Mouse (Mus musculus): ENCODE data around the gene Gm10670. TPM values are rescaled to one million over a fixed set of nuclear protein-coding genes. Genes with fewer than 3 reads are reported as not detected.
"Not testable (repeated sequence)": the region's sequence is repeated elsewhere in the genome, so short reads cannot be mapped to it uniquely, and the experiment has no call there.

Gm10670 gene
- polyA plus RNA-seq (2015; fragmentation: Nextera tagmentation; extraction: Ambion mirVana), result not detected in 2 replicates

DNA sequence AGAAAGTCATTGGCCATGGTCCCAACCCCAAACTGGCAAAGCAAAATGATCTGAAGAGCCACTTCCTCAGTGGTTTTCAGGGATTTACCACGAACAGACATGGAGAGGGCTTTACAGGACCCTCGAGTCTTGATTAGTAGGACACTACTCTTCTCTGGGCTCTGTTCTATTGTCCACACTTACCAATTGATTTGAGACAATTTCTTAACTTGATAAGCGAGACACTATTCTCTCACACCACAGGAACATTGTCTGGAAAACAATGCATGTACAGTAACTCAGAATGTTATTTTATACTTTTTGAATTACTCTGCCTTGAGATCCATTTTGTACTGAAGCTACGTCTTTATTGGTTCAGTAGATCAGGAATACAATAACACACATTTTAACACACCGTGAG lies at the start of gene Gm10670:
Gene Gm10670 (minus strand): TSS at position 101 of the 400 bp plus-strand sequence.
- no CpG with 5 or more reads among the region's 5 CpGs for WGBS
- not testable (repeated sequence) for H3K36me3 ChIP-seq; ATAC-seq (ENCODE audit: low FRiP score)

DNA sequence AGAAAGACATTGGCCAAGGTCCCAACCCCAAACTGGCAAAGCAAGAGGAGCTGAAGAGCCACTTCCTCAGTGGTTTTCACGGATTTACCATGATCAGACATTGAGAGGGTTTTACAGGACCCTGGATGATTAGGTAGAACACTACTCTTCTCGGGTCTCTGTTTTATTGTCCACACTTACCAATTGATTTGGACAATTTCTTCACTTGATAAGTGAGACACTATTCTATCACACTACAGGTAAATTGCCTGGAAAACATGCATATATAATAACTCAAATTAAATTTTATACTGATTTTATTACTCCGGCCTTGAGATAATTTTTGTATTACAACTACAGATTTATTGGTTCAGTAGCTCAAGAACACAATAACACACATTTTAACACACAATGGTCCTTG lies 35.7 kb upstream of the Gm10670 start, which contains the start of gene Vmn1r103:
Gene Vmn1r103 (minus strand): TSS at position 101 of the 400 bp plus-strand sequence.
- not testable (repeated sequence) for H3K27me3 ChIP-seq (replicated peaks); ATAC-seq (ENCODE audit: low FRiP score); H3K4me3 ChIP-seq (replicated peaks); H3K4me1 ChIP-seq; H3K9me3 ChIP-seq (replicated peaks); H3K9ac ChIP-seq (replicated peaks); H3K27ac ChIP-seq (replicated peaks); H3K4me2 ChIP-seq; H3K36me3 ChIP-seq
- no CpG with 5 or more reads among the region's 3 CpGs for WGBS

More for the DNA sequence above, at the start of gene Gm10670:
- not testable (repeated sequence) for H3K27ac ChIP-seq (replicated peaks); H3K4me1 ChIP-seq; H3K9ac ChIP-seq (replicated peaks); H3K9me3 ChIP-seq (replicated peaks); H3K4me2 ChIP-seq; H3K27me3 ChIP-seq (replicated peaks); H3K4me3 ChIP-seq (replicated peaks)

DNA sequence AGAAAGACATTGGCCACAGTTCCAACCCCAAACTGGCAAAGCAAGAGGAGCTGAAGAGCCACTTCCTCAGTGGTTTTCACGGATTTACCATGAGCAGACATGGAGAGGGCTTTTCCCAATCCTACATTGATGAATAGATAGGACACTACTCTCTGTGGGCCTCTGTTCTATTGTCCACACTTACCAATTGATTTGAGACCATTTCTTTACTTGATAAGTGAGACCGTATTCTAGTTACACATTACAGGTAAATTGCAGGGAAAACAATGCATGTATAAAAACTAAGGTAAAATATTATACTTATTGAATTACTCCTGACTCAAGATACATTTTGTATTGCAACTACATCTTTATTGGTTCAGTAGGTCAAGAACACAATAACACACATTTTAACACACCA lies 32.2 kb downstream of the Gm10670 start, which contains the start of gene Vmn1r101:
Gene Vmn1r101 (minus strand): TSS at position 101 of the 400 bp plus-strand sequence.
- not testable (repeated sequence) for H3K9ac ChIP-seq (replicated peaks); H3K27ac ChIP-seq (replicated peaks); ATAC-seq (ENCODE audit: low FRiP score); H3K4me3 ChIP-seq (replicated peaks); H3K36me3 ChIP-seq; H3K27me3 ChIP-seq (replicated peaks); H3K9me3 ChIP-seq (replicated peaks); H3K4me1 ChIP-seq; H3K4me2 ChIP-seq
- no CpG with 5 or more reads among the region's 2 CpGs for WGBS

Other genes with a start within 250 kb of the Gm10670 start
- gene Gm4498, start 241.1 kb downstream of the Gm10670 start, polyA plus RNA-seq (2015; fragmentation: Nextera tagmentation; extraction: Ambion mirVana), result not detected in 2 replicates
- not detected in 2 replicates for gene Gm5890, start 212.1 kb downstream of the Gm10670 start, polyA plus RNA-seq (2015; fragmentation: Nextera tagmentation; extraction: Ambion mirVana)
- gene Gm4133, start 140.9 kb downstream of the Gm10670 start, polyA plus RNA-seq (2015; fragmentation: Nextera tagmentation; extraction: Ambion mirVana), result not detected in 2 replicates
- gene Gm5728, start 99.5 kb downstream of the Gm10670 start, polyA plus RNA-seq (2015; fragmentation: Nextera tagmentation; extraction: Ambion mirVana), result not detected in 2 replicates
- gene Vmn1r100, start 57.0 kb downstream of the Gm10670 start, polyA plus RNA-seq (2015; fragmentation: Nextera tagmentation; extraction: Ambion mirVana), result not detected in 2 replicates
- not detected in 2 replicates for gene Vmn1r101, start 32.3 kb downstream of the Gm10670 start, polyA plus RNA-seq (2015; fragmentation: Nextera tagmentation; extraction: Ambion mirVana)
- not detected in 2 replicates for gene Vmn1r103, start 35.6 kb upstream of the Gm10670 start, polyA plus RNA-seq (2015; fragmentation: Nextera tagmentation; extraction: Ambion mirVana)
- not detected in 2 replicates for gene Vmn1r104, start 58.9 kb upstream of the Gm10670 start, polyA plus RNA-seq (2015; fragmentation: Nextera tagmentation; extraction: Ambion mirVana)
- not detected in 2 replicates for gene Gm5726, start 70.8 kb upstream of the Gm10670 start, polyA plus RNA-seq (2015; fragmentation: Nextera tagmentation; extraction: Ambion mirVana)
- gene Gm4141, start 101.3 kb upstream of the Gm10670 start, polyA plus RNA-seq (2015; fragmentation: Nextera tagmentation; extraction: Ambion mirVana), result not detected in 2 replicates
- gene Gm4513, start 124.1 kb upstream of the Gm10670 start, polyA plus RNA-seq (2015; fragmentation: Nextera tagmentation; extraction: Ambion mirVana), result not detected in 2 replicates
- gene Vmn1r107, start 194.0 kb upstream of the Gm10670 start, polyA plus RNA-seq (2015; fragmentation: Nextera tagmentation; extraction: Ambion mirVana), result not detected in 2 replicates
- not detected in 2 replicates for gene Vmn1r111, start 228.3 kb upstream of the Gm10670 start, polyA plus RNA-seq (2015; fragmentation: Nextera tagmentation; extraction: Ambion mirVana)